Mouse (Mus musculus) liver, embryonic 15.5 days (tissue): ENCODE measurements at regions not wholly inside any gene's neighbourhood (a gene's known extent, or its start where the extent isn't known, plus 50 kb on each side); places are given as distances from the start of the nearest gene placed in this dataset.
A peak's percentile ranks its signal among the peaks of the same experiment; 100 is the strongest.

Experiments used
- ATAC-seq: fragments of 200-750 bp; cut with Nextera tagmentation; 2 replicates; pipeline ENCODE4 v1.8.0; 2017; ENCODE audit warnings: moderate number of reproducible peaks, mild to moderate bottlenecking, moderate library complexity; ENCODE audit not compliant: insufficient read depth
- H3K27ac ChIP-seq: fragments of 300-500 bp; sonication (generic); replicated peaks from 2 replicates; pipeline ENCODE4 v1.5.1; 2015; ENCODE audit warnings: mild to moderate bottlenecking, inconsistent platforms
- H3K27me3 ChIP-seq: fragments of 300-500 bp; sonication (generic); 2 replicates; pipeline ENCODE4 v1.6.1; 2015; ENCODE audit warnings: mild to moderate bottlenecking, inconsistent platforms
- H3K36me3 ChIP-seq: fragments of 300-500 bp; sonication (generic); replicated peaks from 2 replicates; pipeline ENCODE4 v1.6.1; 2015; ENCODE audit warnings: moderate library complexity, mild to moderate bottlenecking, inconsistent platforms
- H3K4me1 ChIP-seq: fragments of 300-500 bp; sonication (generic); replicated peaks from 2 replicates; pipeline ENCODE4 v1.6.1; 2015; ENCODE audit warnings: inconsistent platforms
- H3K4me2 ChIP-seq: fragments of 300-500 bp; sonication (generic); 2 replicates; pipeline ENCODE4 v1.6.1; 2015; ENCODE audit warnings: moderate library complexity, mild to moderate bottlenecking, inconsistent platforms
- H3K4me3 ChIP-seq: fragments of 300-500 bp; sonication (generic); replicated peaks from 2 replicates; pipeline ENCODE4 v1.5.1; 2015; ENCODE audit warnings: mild to moderate bottlenecking, inconsistent platforms
- H3K9ac ChIP-seq: fragments of 300-500 bp; sonication (generic); 2 replicates; pipeline ENCODE4 v1.6.1; 2015; ENCODE audit warnings: moderate library complexity, mild to moderate bottlenecking, inconsistent platforms
- H3K9me3 ChIP-seq: fragments of 300-500 bp; sonication (generic); replicated peaks from 2 replicates; pipeline ENCODE4 v1.6.1; 2016; ENCODE audit warnings: inconsistent platforms
- WGBS: fragments of 180-500 bp; shearing (Covaris S2); methylation state at CpG from one replicate; pipeline ENCODE4 v1.1.7; 2015; ENCODE audit warnings: mixed read lengths; ENCODE audit not compliant: insufficient replicate concordance; 5-methylcytosine and 5-hydroxymethylcytosine counted together

GRCm38 (mm10) chr10:16600041-16600440, 1123.0 kb upstream of the Cited2 start:
- WGBS = 68% methylated on average over 1 of the region's 1 CpGs
- no peak overlapping the region for H3K9ac ChIP-seq
- ATAC-seq = no peak

GRCm38 (mm10) chr10:16600551-16601224, 1122.3 kb upstream of the Cited2 start:
- H3K4me3 ChIP-seq = no peak overlapping the region
- H3K9me3 ChIP-seq = no peaks in the 10 kb centered on the region
- H3K9ac ChIP-seq = no peak overlapping the region
- no peaks in the 10 kb centered on the region for H3K27me3 ChIP-seq
- no peaks in the 10 kb centered on the region for H3K36me3 ChIP-seq
- peak; percentile 96 for ATAC-seq
- H3K27ac ChIP-seq = peak overlapping the region; percentile 53; the same call in 1 of the 2 replicates
- no peak overlapping the region for H3K4me2 ChIP-seq
- peaks cover 12% of the 10 kb centered on the region for H3K4me1 ChIP-seq
- WGBS = 38% methylated on average over 10 of the region's 10 CpGs

More at GRCm38 (mm10) chr10:16600041-16600440, 1123.0 kb upstream of the Cited2 start:
- no peaks in the 10 kb centered on the region for H3K9me3 ChIP-seq
- H3K27me3 ChIP-seq = no peaks in the 10 kb centered on the region
- no peaks in the 10 kb centered on the region for H3K36me3 ChIP-seq
- peaks cover 12% of the 10 kb centered on the region for H3K4me1 ChIP-seq
- H3K4me3 ChIP-seq = no peak overlapping the region
- H3K27ac ChIP-seq = peak overlapping the region; percentile 53; the same call in 1 of the 2 replicates
- no peak overlapping the region for H3K4me2 ChIP-seq

GRCm38 (mm10) chr10:16601225-16601595, 1121.8 kb upstream of the Cited2 start:
- 31% methylated on average over 1 of the region's 1 CpGs for WGBS
- H3K4me1 ChIP-seq = peaks cover 12% of the 10 kb centered on the region
- H3K4me2 ChIP-seq = no peak overlapping the region
- ATAC-seq = peak; percentile 40
- peak overlapping the region; percentile 29; the same call in 1 of the 2 replicates for H3K27ac ChIP-seq
- H3K36me3 ChIP-seq = no peaks in the 10 kb centered on the region
- H3K9ac ChIP-seq = no peak overlapping the region
- no peak overlapping the region for H3K4me3 ChIP-seq
- H3K27me3 ChIP-seq = no peaks in the 10 kb centered on the region
- no peaks in the 10 kb centered on the region for H3K9me3 ChIP-seq

- no peak overlapping the region for H3K9ac ChIP-seq
- no peaks in the 10 kb centered on the region for H3K4me1 ChIP-seq
- no peak for ATAC-seq
- H3K27me3 ChIP-seq = no peaks in the 10 kb centered on the region
- H3K27ac ChIP-seq = no peak overlapping the region
- H3K9me3 ChIP-seq = no peaks in the 10 kb centered on the region
- H3K4me2 ChIP-seq = no peak overlapping the region
- no peak overlapping the region for H3K4me3 ChIP-seq
- no peaks in the 10 kb centered on the region for H3K36me3 ChIP-seq
- 73% methylated on average over 3 of the region's 3 CpGs for WGBS
Measured at GRCm38 (mm10) chr10:16608339-16608738, 1114.7 kb upstream of the Cited2 start.

GRCm38 (mm10) chr10:16618752-16619151, 1104.3 kb upstream of the Cited2 start:
- 0 out of 2 replicates have a peak, but pooled peaks have one; percentile 42 for ATAC-seq
- Histone ChIP-seq H3K4me2 (no peak overlapping the region), H3K9ac (no peak overlapping the region), H3K36me3 (no peaks in the 10 kb centered on the region), H3K4me3 (no peak overlapping the region), H3K4me1 (no peaks in the 10 kb centered on the region), H3K27me3 (no peaks in the 10 kb centered on the region), H3K9me3 (no peaks in the 10 kb centered on the region), H3K27ac (no peak overlapping the region)
- WGBS = 65% methylated on average over 2 of the region's 2 CpGs

- Histone ChIP-seq H3K27me3 (no peaks in the 10 kb centered on the region), H3K9me3 (no peaks in the 10 kb centered on the region), H3K4me3 (no peak overlapping the region), H3K27ac (no peak overlapping the region), H3K4me2 (no peak overlapping the region), H3K9ac (no peak overlapping the region), H3K4me1 (no peaks in the 10 kb centered on the region), H3K36me3 (no peaks in the 10 kb centered on the region)
- ATAC-seq = no peak
- 65% methylated on average over 2 of the region's 2 CpGs for WGBS
Measured at GRCm38 (mm10) chr10:16619584-16619983, 1103.4 kb upstream of the Cited2 start.

GRCm38 (mm10) chr10:16620804-16621559, 1102.0 kb upstream of the Cited2 start:
- Histone ChIP-seq H3K36me3 (no peaks in the 10 kb centered on the region), H3K9ac (no peak overlapping the region), H3K9me3 (no peaks in the 10 kb centered on the region), H3K4me2 (no peak overlapping the region), H3K4me3 (no peak overlapping the region), H3K4me1 (no peaks in the 10 kb centered on the region), H3K27ac (no peak overlapping the region), H3K27me3 (no peaks in the 10 kb centered on the region)
- 59% methylated on average over 6 of the region's 6 CpGs for WGBS
- no peak for ATAC-seq

- no peak for ATAC-seq
- H3K9ac ChIP-seq = no peak overlapping the region
Measured at GRCm38 (mm10) chr10:16622821-16623220, 1100.2 kb upstream of the Cited2 start.

GRCm38 (mm10) chr10:16633236-16633635, 1089.8 kb upstream of the Cited2 start:
- no peak overlapping the region for H3K9ac ChIP-seq
- WGBS = 66% methylated on average over 2 of the region's 2 CpGs
- no peak for ATAC-seq
- no peak overlapping the region for H3K27ac ChIP-seq
- H3K36me3 ChIP-seq = no peaks in the 10 kb centered on the region
- no peaks in the 10 kb centered on the region for H3K27me3 ChIP-seq
- no peaks in the 10 kb centered on the region for H3K4me1 ChIP-seq
- no peak overlapping the region for H3K4me3 ChIP-seq
- no peaks in the 10 kb centered on the region for H3K9me3 ChIP-seq
- H3K4me2 ChIP-seq = no peak overlapping the region

More at GRCm38 (mm10) chr10:16622821-16623220, 1100.2 kb upstream of the Cited2 start:
- 73% methylated on average over 3 of the region's 3 CpGs for WGBS
- no peaks in the 10 kb centered on the region for H3K9me3 ChIP-seq
- H3K27me3 ChIP-seq = no peaks in the 10 kb centered on the region
- no peak overlapping the region for H3K27ac ChIP-seq
- H3K4me2 ChIP-seq = no peak overlapping the region
- H3K4me1 ChIP-seq = no peaks in the 10 kb centered on the region
- no peaks in the 10 kb centered on the region for H3K36me3 ChIP-seq
- no peak overlapping the region for H3K4me3 ChIP-seq

GRCm38 (mm10) chr10:16635463-16635862, 1087.6 kb upstream of the Cited2 start:
- no peak for ATAC-seq
- H3K27me3 ChIP-seq = no peaks in the 10 kb centered on the region
- H3K36me3 ChIP-seq = no peaks in the 10 kb centered on the region
- WGBS = 75% methylated on average over 2 of the region's 2 CpGs
- H3K9ac ChIP-seq = no peak overlapping the region
- H3K4me1 ChIP-seq = no peaks in the 10 kb centered on the region
- H3K9me3 ChIP-seq = no peaks in the 10 kb centered on the region
- H3K27ac ChIP-seq = no peak overlapping the region
- no peak overlapping the region for H3K4me3 ChIP-seq
- no peak overlapping the region for H3K4me2 ChIP-seq

GRCm38 (mm10) chr10:16637006-16637405, 1086.0 kb upstream of the Cited2 start:
- Histone ChIP-seq H3K4me2 (no peak overlapping the region), H3K27ac (no peak overlapping the region), H3K4me3 (no peak overlapping the region), H3K9ac (no peak overlapping the region), H3K9me3 (no peaks in the 10 kb centered on the region), H3K27me3 (no peaks in the 10 kb centered on the region), H3K4me1 (no peaks in the 10 kb centered on the region), H3K36me3 (no peaks in the 10 kb centered on the region)
- no peak; the same call in 1 of the 2 replicates for ATAC-seq
